21 mouse cellular contexts compared by ENCODE assay signal in genomic region chr14:48641462-48642395, GRCm38 (mm10). TPM values are rescaled to one million over a fixed set of nuclear protein-coding genes. Genes with fewer than 3 reads are reported as not detected.
A peak's percentile ranks its signal among the peaks of the same experiment; 100 is the strongest.
DNase-seq lines count a peak whose midpoint lies in the region; ATAC-seq lines count a peak whose summit lies in the region.
"Had no signal": no experiment of that assay in that cellular context is flagged by ENCODE, and none has a peak within 500 bp of the region (broad histone marks: within the 10 kb centered on the region; RNA-seq: fewer than 3 reads in every experiment).

No protein-coding gene starts in this region.

- no peak; the same call in 1 of the 2 replicates for ATAC-seq in cerebellum, adult (ENCODE audit: insufficient number of reproducible peaks, low FRiP score, low TSS enrichment)
- ATAC-seq: forebrain, embryonic 13.5 days; forebrain, embryonic 16.5 days; hindbrain, embryonic 16.5 days; intestine, embryonic 15.5 days; Patski had no signal

- intact Hi-C loops in left cerebral cortex, postnatal 4 days (cut with DNase I): no loop called here

- peak; percentile 17 for DNase-seq in cerebellum, adult 9-11 months
- DNase-seq in cerebellum, postnatal 25 days: peak; percentile 29 to 46
- no peak for DNase-seq in cerebellum, adult 8-10 months
- peak; percentile 53 for DNase-seq in left cerebral cortex, postnatal 4 days
- DNase-seq in left cerebral cortex, adult 8-10 months (ENCODE audit: low spot score in 2 of 2): no peak
- no peak for DNase-seq in adrenal gland, postnatal 25 days
- DNase-seq: adrenal gland, postnatal 10 days; gastrocnemius, postnatal 10 days; gastrocnemius, postnatal 36 days; heart, postnatal 36 days; kidney, adult 11 months had no signal

RNA-seq across cellular contexts. Expression of gene Otx2, which starts 31.9 kb away (rescaled TPM):
- total RNA-seq in left cerebral cortex, postnatal 4 days (2021): under 1 TPM; 0.36 to 0.64 TPM
- total RNA-seq in left cerebral cortex, adult 8-10 months (2022): 1 to 10 TPM in 3 of 4 experiments, under 1 TPM in 1; 0.50 to 3.8 (median 1.9) TPM
- total RNA-seq in adrenal gland, postnatal 25 days (2021): not detected in 2 replicates
- total RNA-seq: adrenal gland, adult 18-20 months; adrenal gland, postnatal 10 days; adrenal gland, postnatal 4 days; gastrocnemius, adult 18-20 months; gastrocnemius, postnatal 10 days; gastrocnemius, postnatal 36 days; granulocyte monocyte progenitor cell, adult 5-6 weeks; heart, postnatal 36 days had no signal

Comparison
In these comparisons a context has a peak if more than half of its experiments do, and no peak if none do; other contexts are left out.
1. DNase-seq: peak in cerebellum, adult 9-11 months (single experiment), cerebellum, postnatal 25 days (2 of 2) and left cerebral cortex, postnatal 4 days (single experiment); none in cerebellum, adult 8-10 months (single experiment), left cerebral cortex, adult 8-10 months (0 of 2) and adrenal gland, postnatal 25 days (single experiment).